Mouse (Mus musculus) kidney, postnatal 0 days (tissue): ENCODE measurements around the gene Nceh1. TPM values are rescaled to one million over a fixed set of nuclear protein-coding genes. Genes with fewer than 3 reads are reported as not detected.
A peak's percentile ranks its signal among the peaks of the same experiment; 100 is the strongest.

Experiments
- ATAC-seq: fragments of 200-750 bp; cut with Nextera tagmentation; replicated peaks from 2 replicates; pipeline ENCODE4 v1.8.0; 2017; ENCODE audit warnings: low read depth, moderate number of reproducible peaks, moderate TSS enrichment, moderate library complexity; ENCODE audit not compliant: low FRiP score
- DNase-seq: peaks from one replicate; pipeline ENCODE4 v3.0.0-alpha.2; 2016; ENCODE audit warnings: low spot score
- H3K27ac ChIP-seq: fragments of 300-500 bp; sonication (generic); 2 replicates; pipeline ENCODE4 v1.5.1; 2014; ENCODE audit warnings: mild to moderate bottlenecking
- H3K27me3 ChIP-seq: fragments of 300-500 bp; sonication (generic); 2 replicates; pipeline ENCODE4 v1.6.1; 2014; ENCODE audit warnings: low read length, mixed read lengths; ENCODE audit not compliant: insufficient read depth
- H3K36me3 ChIP-seq: fragments of 300-500 bp; sonication (generic); 2 replicates; pipeline ENCODE4 v1.6.1; 2014; ENCODE audit warnings: low read length, mixed read lengths; ENCODE audit not compliant: insufficient read depth
- H3K4me1 ChIP-seq: fragments of 300-500 bp; sonication (generic); replicated peaks from 2 replicates; pipeline ENCODE4 v1.6.1; 2014; ENCODE audit warnings: antibody characterized with exemption, low read length, mixed read lengths; ENCODE audit not compliant: insufficient read depth
- H3K4me2 ChIP-seq: fragments of 300-500 bp; sonication (generic); 2 replicates; pipeline ENCODE4 v1.6.1; 2014; ENCODE audit warnings: mild to moderate bottlenecking, low read length, moderate library complexity, mixed read lengths
- H3K4me3 ChIP-seq: fragments of 300-500 bp; sonication (generic); replicated peaks from 2 replicates; pipeline ENCODE4 v1.5.1; 2014; ENCODE audit warnings: low read depth, low read length
- H3K9ac ChIP-seq: fragments of 300-500 bp; sonication (generic); 2 replicates; pipeline ENCODE4 v1.6.1; 2014; ENCODE audit warnings: low read depth, low read length
- H3K9me3 ChIP-seq: fragments of 300-500 bp; sonication (generic); replicated peaks from 2 replicates; pipeline ENCODE4 v1.6.1; 2016; ENCODE audit warnings: low read length, inconsistent platforms, mixed read lengths
- CTCF ChIP-seq: IDR thresholded peaks from 2 replicates; pipeline ENCODE4 v1.5.1; 2016; ENCODE audit warnings: antibody characterized with exemption, low read depth, mild to moderate bottlenecking, moderate library complexity
- WGBS: fragments of 180-500 bp; shearing (Covaris S2); extraction: QIAGEN DNeasy Blood & Tissue Kit; methylation state at CpG from one replicate; pipeline ENCODE4 v1.1.7; 2014; 5-methylcytosine and 5-hydroxymethylcytosine counted together
- polyA plus RNA-seq: library from polyadenylated mRNA; unstranded; fragments of >200 nt; fragmentation: Nextera tagmentation; extraction: Ambion mirVana; gene quantifications from 2 replicates; pipeline ENCODE4 v1.2.1, GENCODE M21; 2015

The Nceh1 gene
- polyA plus RNA-seq, 1 experiment from 2014 or later = 47.7 TPM

DNA sequence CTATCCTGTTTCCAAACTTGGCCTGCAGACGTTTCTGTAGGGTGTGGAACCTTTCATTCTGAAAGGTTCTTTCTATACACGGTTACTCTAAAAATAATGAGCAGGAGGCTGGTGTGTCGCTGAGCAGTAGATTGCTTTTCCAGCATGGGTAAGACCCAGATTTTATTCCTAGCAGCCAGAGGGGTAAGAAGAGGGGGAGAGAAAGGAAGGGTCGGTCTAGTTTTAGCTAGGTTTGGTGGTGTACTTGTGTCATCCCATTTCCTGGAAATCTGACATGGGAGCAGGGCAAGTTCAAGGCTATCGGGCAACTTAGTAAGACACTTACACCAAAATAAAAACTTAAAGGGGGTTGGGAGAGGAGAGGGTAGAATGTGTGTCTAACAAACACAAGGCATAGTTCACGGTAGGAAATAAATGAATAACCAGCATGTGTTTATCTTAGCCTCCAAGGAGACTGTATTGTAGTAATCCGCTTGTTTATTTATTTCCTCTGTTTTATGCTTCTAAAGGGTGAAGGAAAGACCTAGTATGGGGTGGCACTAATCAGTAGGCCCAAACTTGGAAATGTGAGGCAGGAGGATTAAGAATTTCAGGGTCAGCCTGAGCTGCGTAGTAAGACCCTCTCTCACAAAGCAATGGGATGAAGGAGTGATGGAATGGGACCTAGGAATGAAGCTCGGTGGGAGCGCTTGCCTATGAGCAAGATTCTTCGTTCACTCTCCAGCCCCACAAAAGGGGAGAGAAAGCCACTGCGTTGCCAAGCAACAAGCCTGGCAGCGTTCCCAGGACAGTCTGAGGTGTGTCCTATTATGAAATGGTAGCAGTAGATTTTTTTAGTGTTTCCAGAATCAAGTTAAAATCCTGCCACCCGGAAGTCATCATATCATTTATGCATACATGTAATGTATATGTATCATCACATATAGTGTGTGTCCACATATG lies 6.8 kb downstream of the Nceh1 start:
- ATAC-seq (no peak), DNase-seq (peak; percentile 66)
- Histone ChIP-seq H3K9me3 (no peaks in the 10 kb centered on the region), H3K4me3 (no peak overlapping the region), H3K27me3 (no peaks in the 10 kb centered on the region), H3K27ac (peak overlapping the region; percentile 47), H3K9ac (no peak overlapping the region), H3K4me1 (peaks cover 3% of the 10 kb centered on the region; the same call in 1 of the 2 replicates), H3K36me3 (no peaks in the 10 kb centered on the region), H3K4me2 (peak overlapping the region; percentile 13; the same call in 1 of the 2 replicates)
- WGBS = 52% methylated on average over 14 of the region's 14 CpGs
- no peak for TF ChIP-seq CTCF

DNA sequence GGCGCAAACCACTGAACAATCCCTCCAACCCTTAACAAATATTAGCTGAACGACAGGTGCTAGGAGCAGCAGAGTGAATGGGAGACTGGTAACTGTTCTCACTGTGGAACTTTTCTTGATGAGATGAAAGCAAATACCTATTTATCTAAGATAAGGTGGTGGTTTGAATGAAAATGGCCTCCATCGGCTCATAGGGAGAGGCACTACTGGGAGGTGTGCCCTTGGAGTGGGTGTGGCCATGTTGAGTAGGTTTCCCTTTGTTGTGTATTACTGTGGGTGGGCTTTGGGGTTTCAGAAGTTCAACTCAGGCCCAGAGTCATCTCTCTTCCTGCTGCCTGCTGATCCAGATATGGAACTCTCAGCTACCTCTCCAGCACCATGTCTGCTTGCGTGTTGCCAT lies 8.1 kb downstream of the Nceh1 start:
- H3K9ac ChIP-seq = no peak overlapping the region
- TF ChIP-seq CTCF = no peak
- ATAC-seq (no peak), DNase-seq (no peak)
- WGBS = 92% methylated on average over 4 of the region's 4 CpGs
- no peak overlapping the region for H3K27ac ChIP-seq
- H3K36me3 ChIP-seq = no peaks in the 10 kb centered on the region
- peaks cover 3% of the 10 kb centered on the region; the same call in 1 of the 2 replicates for H3K4me1 ChIP-seq
- H3K9me3 ChIP-seq = no peaks in the 10 kb centered on the region
- no peak overlapping the region for H3K4me2 ChIP-seq
- no peaks in the 10 kb centered on the region for H3K27me3 ChIP-seq
- no peak overlapping the region for H3K4me3 ChIP-seq

DNA sequence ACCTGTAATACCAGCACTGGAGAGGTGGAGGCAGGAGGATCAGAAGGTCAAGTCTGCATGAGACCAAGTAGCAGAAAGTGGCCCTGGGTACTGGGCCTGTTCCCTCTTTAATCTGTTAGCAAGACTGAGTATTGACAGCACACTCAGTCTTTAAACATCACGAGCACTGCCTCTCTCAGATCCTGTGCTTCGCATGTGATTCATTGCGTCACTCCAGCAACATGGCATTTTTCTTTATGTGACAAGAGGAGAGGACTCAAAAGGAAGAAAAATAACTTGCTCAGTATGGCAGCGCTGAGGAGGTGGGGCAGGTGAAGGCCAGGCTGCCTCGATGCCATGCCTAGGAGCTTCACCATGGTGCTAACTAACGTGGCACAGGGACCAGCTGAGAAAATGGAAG lies 9.1 kb downstream of the Nceh1 start:
- no peak overlapping the region for H3K27ac ChIP-seq
- H3K27me3 ChIP-seq = no peaks in the 10 kb centered on the region
- no peak overlapping the region for H3K4me2 ChIP-seq
- H3K36me3 ChIP-seq = no peaks in the 10 kb centered on the region
- no peaks in the 10 kb centered on the region for H3K9me3 ChIP-seq
- no peak overlapping the region for H3K9ac ChIP-seq
- no peak for ATAC-seq
- DNase-seq = no peak
- no peak for TF ChIP-seq CTCF
- WGBS = 84% methylated on average over 6 of the region's 6 CpGs
- H3K4me3 ChIP-seq = no peak overlapping the region
- peaks cover 3% of the 10 kb centered on the region; the same call in 1 of the 2 replicates for H3K4me1 ChIP-seq

GRCm38 (mm10) chr3:27193844-27194317 lies 11.1 kb downstream of the Nceh1 start:
- peak; percentile 67 for DNase-seq
- no peak for TF ChIP-seq CTCF

GRCm38 (mm10) chr3:27195153-27195552 lies 12.4 kb downstream of the Nceh1 start:
- H3K4me1 ChIP-seq = no peaks in the 10 kb centered on the region; the same call in 1 of the 2 replicates
- H3K4me3 ChIP-seq = no peak overlapping the region
- ATAC-seq = no peak
- no peak for DNase-seq
- H3K4me2 ChIP-seq = no peak overlapping the region
- H3K36me3 ChIP-seq = no peaks in the 10 kb centered on the region
- H3K9me3 ChIP-seq = no peaks in the 10 kb centered on the region
- no peak for TF ChIP-seq CTCF
- H3K27me3 ChIP-seq = no peaks in the 10 kb centered on the region
- H3K27ac ChIP-seq = 0 out of 2 replicates have a peak overlapping the region, but pooled peaks have one; percentile 2
- 77% methylated on average over 4 of the region's 4 CpGs for WGBS
- no peak overlapping the region for H3K9ac ChIP-seq

More at GRCm38 (mm10) chr3:27193844-27194317, 11.1 kb downstream of the Nceh1 start:
- H3K4me2 ChIP-seq = no peak overlapping the region
- no peaks in the 10 kb centered on the region for H3K27me3 ChIP-seq
- H3K4me3 ChIP-seq = no peak overlapping the region
- H3K27ac ChIP-seq = peak overlapping the region; percentile 70
- H3K4me1 ChIP-seq = peaks cover 3% of the 10 kb centered on the region; the same call in 1 of the 2 replicates
- H3K9me3 ChIP-seq = no peaks in the 10 kb centered on the region
- no peak overlapping the region for H3K9ac ChIP-seq
- ATAC-seq = no peak; the same call in 1 of the 2 replicates
- H3K36me3 ChIP-seq = no peaks in the 10 kb centered on the region
- 10% methylated on average over 6 of the region's 6 CpGs for WGBS

GRCm38 (mm10) chr3:27195573-27196227 lies 12.9 kb downstream of the Nceh1 start:
- no peak for TF ChIP-seq CTCF
- Histone ChIP-seq H3K9me3 (no peaks in the 10 kb centered on the region), H3K27ac (0 out of 2 replicates have a peak overlapping the region, but pooled peaks have one; percentile 7), H3K9ac (no peak overlapping the region), H3K4me3 (no peak overlapping the region), H3K4me2 (no peak overlapping the region), H3K36me3 (no peaks in the 10 kb centered on the region), H3K27me3 (no peaks in the 10 kb centered on the region), H3K4me1 (no peaks in the 10 kb centered on the region; the same call in 1 of the 2 replicates)
- DNase-seq (no peak), ATAC-seq (no peak)
- WGBS = 90% methylated on average over 8 of the region's 8 CpGs
